Mouse (Mus musculus) liver, adult 2 months (tissue): ENCODE measurements around the gene Pop7. TPM values are rescaled to one million over a fixed set of nuclear protein-coding genes. Genes with fewer than 3 reads are reported as not detected.

ENCODE experiments used
- DNase-seq: peaks from one replicate; pipeline ENCODE4 v3.0.0-alpha.2; 2011; ENCODE audit warnings: low read depth, low spot score; ENCODE audit errors: extremely low read depth
- H3K27ac ChIP-seq: fragments of 200-500 bp; replicated peaks from 2 replicates; pipeline ENCODE4 v1.5.1; 2012; ENCODE audit warnings: low read depth, mild to moderate bottlenecking, control low read depth, inconsistent platforms, low read length; ENCODE audit not compliant: insufficient read depth
- H3K27me3 ChIP-seq: fragments of 200-500 bp; 2 replicates; pipeline ENCODE4 v1.6.1; 2012; ENCODE audit warnings: mild to moderate bottlenecking, moderate library complexity, low read length, inconsistent platforms; ENCODE audit not compliant: control insufficient read depth, insufficient read depth
- H3K36me3 ChIP-seq: fragments of 200-500 bp; 2 replicates; pipeline ENCODE4 v1.6.1; 2012; ENCODE audit warnings: low read length, inconsistent platforms; ENCODE audit not compliant: control insufficient read depth, insufficient read depth
- H3K4me1 ChIP-seq: fragments of 200-500 bp; 2 replicates; pipeline ENCODE4 v1.6.1; 2011; ENCODE audit warnings: low read length; ENCODE audit not compliant: control insufficient read depth, insufficient read depth
- H3K4me3 ChIP-seq: fragments of 200-500 bp; 2 replicates; pipeline ENCODE4 v1.5.1; 2011; ENCODE audit warnings: low read depth, mild to moderate bottlenecking, control low read depth, low read length, moderate library complexity; ENCODE audit not compliant: insufficient read depth
- H3K79me2 ChIP-seq: fragments of 200-500 bp; 2 replicates; pipeline ENCODE4 v1.6.1; 2012; ENCODE audit warnings: inconsistent platforms, mild to moderate bottlenecking, low read length, moderate library complexity; ENCODE audit not compliant: control insufficient read depth, insufficient read depth
- H3K9ac ChIP-seq: fragments of 200-500 bp; 2 replicates; pipeline ENCODE4 v1.6.1; 2012; ENCODE audit warnings: low read depth, mild to moderate bottlenecking, control low read depth, inconsistent platforms, low read length
- CTCF ChIP-seq: fragments of 200-500 bp; IDR thresholded peaks from 2 replicates; pipeline ENCODE4 v1.5.1; 2011; ENCODE audit warnings: low read depth, low read length, control low read depth
- POLR2A ChIP-seq: fragments of 200-500 bp; IDR thresholded peaks from 2 replicates; pipeline ENCODE4 v1.6.1; 2011; ENCODE audit warnings: low read length, control low read depth; ENCODE audit not compliant: insufficient read depth; ENCODE audit errors: extremely low read depth
- WGBS: fragments of 180-500 bp; shearing (Covaris S2); methylation state at CpG from one replicate; pipeline ENCODE4 v1.1.7; 2018; 5-methylcytosine and 5-hydroxymethylcytosine counted together
- polyA plus RNA-seq: library from polyadenylated mRNA; depleted of rRNA; stranded (reverse); fragments of >200 nt; gene quantifications from 2 replicates; pipeline ENCODE4 v1.2.3, GENCODE M21; 2012; rRNA removed
- total RNA-seq: library from RNA; depleted of rRNA; stranded (reverse); fragments of >200 nt; gene quantifications from 2 replicates; pipeline ENCODE4 v1.2.3, GENCODE M21; 2014; rRNA removed

Gene Pop7
- total RNA-seq (5.9 and 8.0 TPM in 2 replicates), polyA plus RNA-seq (15.4 and 17.8 TPM in 2 replicates)

DNA sequence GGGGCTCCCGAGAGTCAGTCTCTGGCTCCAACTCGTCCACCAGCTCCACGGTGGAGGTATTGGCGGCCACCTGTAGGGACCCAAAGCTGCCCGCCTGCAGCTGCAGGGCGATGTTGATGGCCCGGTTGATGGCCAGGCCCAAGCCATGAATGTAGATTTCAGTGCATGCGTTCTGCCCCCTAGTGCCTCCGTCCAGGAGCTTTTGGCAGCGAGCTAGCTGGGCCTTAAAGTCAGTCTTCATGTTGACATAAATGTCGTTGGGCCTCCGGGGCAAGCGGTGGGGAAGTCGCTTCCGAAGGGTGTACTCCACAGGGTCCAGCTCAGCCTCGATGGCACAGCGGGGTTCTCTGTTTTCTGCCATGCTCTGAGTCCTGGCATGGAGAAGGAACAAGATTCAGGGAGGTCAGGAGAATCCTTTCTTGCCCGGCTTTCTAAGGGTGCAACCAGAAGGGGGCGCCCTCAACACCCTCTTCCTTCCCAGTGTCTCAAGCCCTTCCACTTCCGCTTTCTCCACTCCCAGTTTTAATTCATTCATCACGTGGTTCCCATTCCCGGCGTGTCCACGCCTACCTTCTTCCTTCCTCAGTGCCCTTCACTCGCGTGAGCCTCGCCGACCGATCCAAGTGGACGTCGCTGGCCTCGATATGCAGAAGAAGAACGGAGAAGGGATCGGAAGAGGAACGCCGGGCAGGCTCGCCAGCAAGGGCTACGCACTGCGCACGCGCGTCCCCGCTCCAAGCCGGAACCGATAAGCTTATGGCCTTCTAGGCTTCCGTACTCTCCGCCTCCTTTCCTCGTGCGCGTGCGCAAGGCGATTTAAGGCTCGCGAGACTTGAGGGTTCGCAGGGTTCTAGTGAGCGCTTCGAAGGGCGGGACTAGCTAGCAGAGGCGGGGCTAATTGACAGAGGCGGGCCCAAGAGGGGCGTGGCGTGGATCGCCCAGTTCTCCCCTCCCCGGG is at the start of gene Pop7:
Gene Pop7 (minus strand): TSS at position 810 of the 958 bp plus-strand sequence.
- no peaks in the 10 kb centered on the region for H3K27me3 ChIP-seq
- under 1% methylated on average over 64 of the region's 64 CpGs for WGBS
- no peaks in the 10 kb centered on the region for H3K36me3 ChIP-seq
- peaks cover 5% of the 10 kb centered on the region for H3K4me1 ChIP-seq
- no peaks in the 10 kb centered on the region for H3K79me2 ChIP-seq
- H3K27ac ChIP-seq, result peak within 1 kb of the TSS; percentile 88
- peak; percentile 92 for DNase-seq
- H3K4me3 ChIP-seq, result peak within 1 kb of the TSS; percentile 81
- TF ChIP-seq CTCF, result peak; percentile 83
- TF ChIP-seq POLR2A, result no peak
- peak within 1 kb of the TSS; percentile 88 for H3K9ac ChIP-seq

DNA sequence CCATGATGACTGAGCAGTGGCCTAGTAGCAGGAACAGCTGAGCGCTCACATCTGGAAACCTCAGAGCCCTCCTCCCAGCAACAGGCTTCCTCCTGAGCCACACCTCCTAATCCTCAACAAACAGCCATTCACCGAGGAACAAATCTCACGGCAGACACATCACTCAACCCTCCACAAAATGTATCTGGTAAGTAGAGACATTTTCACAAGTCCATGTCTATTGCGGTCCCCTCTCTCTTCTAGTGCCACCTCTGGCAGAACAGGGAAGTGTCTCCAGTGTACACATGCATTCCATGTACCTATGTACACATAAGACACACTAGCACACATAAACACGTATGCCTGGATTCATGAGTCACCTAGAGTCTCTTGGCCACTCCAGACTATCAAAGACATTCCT is 48.8 kb upstream of the Pop7 start:
- H3K4me1 ChIP-seq, result no peaks in the 10 kb centered on the region
- no peak for DNase-seq
- H3K79me2 ChIP-seq, result no peaks in the 10 kb centered on the region
- no peaks in the 10 kb centered on the region for H3K36me3 ChIP-seq
- no peak overlapping the region for H3K4me3 ChIP-seq
- H3K27me3 ChIP-seq, result peaks cover 10% of the 10 kb centered on the region
- no peak overlapping the region for H3K27ac ChIP-seq
- WGBS, result 71% methylated on average over 5 of the region's 5 CpGs
- TF ChIP-seq CTCF, result no peak
- no peak for TF ChIP-seq POLR2A
- H3K9ac ChIP-seq, result no peak overlapping the region

DNA sequence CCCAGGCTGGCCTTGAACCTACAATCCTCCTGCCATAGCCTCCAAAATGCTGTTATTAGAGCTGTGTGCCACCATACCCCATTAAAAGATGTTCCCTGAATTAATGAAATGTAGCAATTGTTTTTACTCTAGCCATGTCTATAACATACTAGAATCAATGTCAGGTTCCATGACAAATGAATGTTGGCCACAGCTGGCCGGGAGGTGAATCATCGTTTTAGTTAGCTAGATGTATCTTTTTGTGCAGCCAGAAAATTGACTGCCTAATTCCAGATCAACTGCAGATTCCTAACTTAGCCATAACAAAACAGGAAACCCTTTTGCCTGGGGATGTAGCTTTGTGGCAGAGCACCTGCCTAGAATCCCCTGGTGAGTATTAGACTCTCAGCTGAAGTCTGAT is 47.5 kb upstream of the Pop7 start:
- H3K79me2 ChIP-seq, result no peaks in the 10 kb centered on the region
- peaks cover 10% of the 10 kb centered on the region for H3K27me3 ChIP-seq
- no peaks in the 10 kb centered on the region for H3K4me1 ChIP-seq
- WGBS, result 93% methylated on average over 2 of the region's 2 CpGs
- no peak overlapping the region for H3K27ac ChIP-seq
- H3K9ac ChIP-seq, result no peak overlapping the region
- H3K36me3 ChIP-seq, result no peaks in the 10 kb centered on the region
- no peak for TF ChIP-seq CTCF
- no peak for TF ChIP-seq POLR2A
- H3K4me3 ChIP-seq, result no peak overlapping the region
- no peak for DNase-seq

DNA sequence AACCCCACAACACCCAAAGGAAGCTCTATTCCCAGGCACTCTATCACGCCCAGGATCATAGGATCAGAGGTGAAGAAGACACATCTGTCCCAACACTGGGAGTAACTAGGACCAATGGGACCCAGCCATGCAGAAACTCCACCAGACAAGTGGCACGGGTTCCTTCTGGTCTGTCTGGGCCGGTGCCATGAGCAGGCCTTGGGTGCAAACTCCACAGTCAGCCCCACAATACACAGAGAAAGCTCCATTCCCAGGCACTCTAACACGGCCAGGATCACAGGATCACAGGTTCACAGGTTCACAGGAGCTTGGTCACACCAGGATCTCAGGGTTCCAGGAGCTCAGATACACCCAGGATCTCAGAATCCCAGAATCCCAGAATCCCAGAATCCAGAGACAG is 43.3 kb upstream of the Pop7 start:
- DNase-seq, result no peak
- Histone ChIP-seq H3K9ac (no peak overlapping the region), H3K36me3 (no peaks in the 10 kb centered on the region), H3K4me3 (no peak overlapping the region), H3K79me2 (no peaks in the 10 kb centered on the region), H3K27me3 (no peaks in the 10 kb centered on the region), H3K4me1 (0 out of 2 replicates have a peak, but pooled peaks cover 2% of the 10 kb centered on the region), H3K27ac (no peak overlapping the region)
- 76% methylated on average over 4 of the region's 4 CpGs for WGBS
- TF ChIP-seq CTCF (no peak), POLR2A (no peak)

DNA sequence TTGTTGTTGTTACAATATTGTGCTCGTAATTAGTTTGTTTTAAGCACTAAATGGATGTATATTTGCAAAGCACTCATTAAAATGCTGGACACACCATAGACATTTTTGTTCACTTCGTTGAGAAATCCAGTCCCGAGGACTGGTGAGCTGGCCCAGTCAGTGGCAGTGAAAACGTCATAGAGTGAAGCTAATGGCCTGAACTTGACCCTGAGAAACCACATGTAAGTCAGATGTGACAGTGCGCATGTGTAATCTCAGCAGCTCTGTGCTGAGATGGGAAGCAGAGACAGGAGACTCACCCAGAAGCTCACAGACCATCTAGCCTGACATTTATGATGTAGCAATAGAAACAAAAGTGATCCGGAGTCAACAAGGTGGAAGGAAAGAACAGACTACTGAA is 42.6 kb upstream of the Pop7 start:
- H3K79me2 ChIP-seq, result no peaks in the 10 kb centered on the region
- no peaks in the 10 kb centered on the region for H3K27me3 ChIP-seq
- H3K9ac ChIP-seq, result no peak overlapping the region
- 0 out of 2 replicates have a peak, but pooled peaks cover 2% of the 10 kb centered on the region for H3K4me1 ChIP-seq
- 69% methylated on average over 6 of the region's 6 CpGs for WGBS
- no peak overlapping the region for H3K27ac ChIP-seq
- H3K36me3 ChIP-seq, result no peaks in the 10 kb centered on the region
- no peak for DNase-seq
- no peak overlapping the region for H3K4me3 ChIP-seq
- TF ChIP-seq CTCF, result no peak
- no peak for TF ChIP-seq POLR2A
